Mouse (Mus musculus): ENCODE results near the gene Cbx5. TPM values are rescaled to one million over a fixed set of nuclear protein-coding genes. Genes with fewer than 3 reads are reported as not detected.

Cbx5 gene
- polyA plus RNA-seq, 1 experiment from 2014 or later: 233 TPM

GRCm38 (mm10) chr15:103228904-103229303, 10.7 kb downstream of the Cbx5 start:
- Histone ChIP-seq H3K4me3 (replicated peaks) (no peak overlapping the region), H3K27me3 (no peaks in the 10 kb centered on the region), H3K9ac (no peak overlapping the region), H3K4me1 (peaks cover 6% of the 10 kb centered on the region; the same call in 1 of the 2 replicates), H3K9me3 (no peaks in the 10 kb centered on the region), H3K36me3 (replicated peaks) (no peaks in the 10 kb centered on the region), H3K27ac (no peak overlapping the region), H3K4me2 (no peak overlapping the region)
- ATAC-seq (ENCODE audit: low FRiP score): no peak
- 67% methylated on average over 2 of the region's 2 CpGs for WGBS

GRCm38 (mm10) chr15:103227572-103227971, 12.0 kb downstream of the Cbx5 start:
- no peaks in the 10 kb centered on the region for H3K27me3 ChIP-seq
- no peak overlapping the region for H3K4me3 ChIP-seq (replicated peaks)
- H3K4me2 ChIP-seq: no peak overlapping the region
- 0 out of 2 replicates have a peak, but pooled peaks cover 4% of the 10 kb centered on the region for H3K36me3 ChIP-seq (replicated peaks)
- H3K4me1 ChIP-seq: peaks cover 6% of the 10 kb centered on the region; the same call in 1 of the 2 replicates
- no peaks in the 10 kb centered on the region for H3K9me3 ChIP-seq
- ATAC-seq (ENCODE audit: low FRiP score): no peak
- WGBS: 86% methylated on average over 2 of the region's 2 CpGs
- no peak overlapping the region for H3K27ac ChIP-seq
- no peak overlapping the region for H3K9ac ChIP-seq

GRCm38 (mm10) chr15:103227022-103227421, 12.6 kb downstream of the Cbx5 start:
- Histone ChIP-seq H3K36me3 (replicated peaks) (0 out of 2 replicates have a peak, but pooled peaks cover 7% of the 10 kb centered on the region), H3K27me3 (no peaks in the 10 kb centered on the region), H3K4me1 (peaks cover 6% of the 10 kb centered on the region; the same call in 1 of the 2 replicates), H3K4me3 (replicated peaks) (no peak overlapping the region), H3K9ac (no peak overlapping the region), H3K9me3 (no peaks in the 10 kb centered on the region), H3K4me2 (no peak overlapping the region), H3K27ac (no peak overlapping the region)
- no peak for ATAC-seq (ENCODE audit: low FRiP score)
- 69% methylated on average over 3 of the region's 3 CpGs for WGBS

GRCm38 (mm10) chr15:103224161-103224560, 15.5 kb downstream of the Cbx5 start:
- Histone ChIP-seq H3K4me2 (no peak overlapping the region), H3K9ac (no peak overlapping the region), H3K4me1 (peaks cover 14% of the 10 kb centered on the region), H3K9me3 (no peaks in the 10 kb centered on the region), H3K4me3 (replicated peaks) (no peak overlapping the region), H3K27me3 (no peaks in the 10 kb centered on the region), H3K36me3 (replicated peaks) (peaks cover 17% of the 10 kb centered on the region; the same call in 1 of the 2 replicates), H3K27ac (no peak overlapping the region)
- ATAC-seq (ENCODE audit: low FRiP score): no peak
- 86% methylated on average over 2 of the region's 2 CpGs for WGBS

GRCm38 (mm10) chr15:103221386-103221785, 18.2 kb downstream of the Cbx5 start:
- Histone ChIP-seq H3K36me3 (replicated peaks) (peaks cover 17% of the 10 kb centered on the region; the same call in 1 of the 2 replicates), H3K4me3 (replicated peaks) (no peak overlapping the region), H3K4me2 (no peak overlapping the region), H3K9me3 (no peaks in the 10 kb centered on the region), H3K27ac (0 out of 2 replicates have a peak overlapping the region, but pooled peaks have one; percentile 8), H3K9ac (no peak overlapping the region), H3K27me3 (no peaks in the 10 kb centered on the region), H3K4me1 (peaks cover 17% of the 10 kb centered on the region)
- ATAC-seq (ENCODE audit: low FRiP score): no peak
- WGBS: 90% methylated on average over 1 of the region's 1 CpGs

- peaks cover 17% of the 10 kb centered on the region; the same call in 1 of the 2 replicates for H3K36me3 ChIP-seq (replicated peaks)
- no peak overlapping the region for H3K4me2 ChIP-seq
- H3K27me3 ChIP-seq: no peaks in the 10 kb centered on the region
Observed at GRCm38 (mm10) chr15:103220785-103221184, 18.8 kb downstream of the Cbx5 start.

GRCm38 (mm10) chr15:103216052-103216451, 23.6 kb downstream of the Cbx5 start:
- ATAC-seq (ENCODE audit: low FRiP score): peak; percentile 10; the same call in 1 of the 2 replicates
- Histone ChIP-seq H3K4me2 (peak overlapping the region; percentile 56), H3K27ac (peak overlapping the region; percentile 96), H3K9ac (peak overlapping the region; percentile 47; the same call in 1 of the 2 replicates), H3K4me3 (replicated peaks) (peak overlapping the region; percentile 39; the same call in 1 of the 2 replicates), H3K4me1 (peaks cover 45% of the 10 kb centered on the region), H3K27me3 (no peaks in the 10 kb centered on the region), H3K9me3 (no peaks in the 10 kb centered on the region), H3K36me3 (replicated peaks) (peaks cover 25% of the 10 kb centered on the region)
- 12% methylated on average over 2 of the region's 2 CpGs for WGBS

More at GRCm38 (mm10) chr15:103220785-103221184, 18.8 kb downstream of the Cbx5 start:
- Histone ChIP-seq H3K9me3 (no peaks in the 10 kb centered on the region), H3K9ac (no peak overlapping the region), H3K4me1 (peaks cover 22% of the 10 kb centered on the region), H3K27ac (no peak overlapping the region), H3K4me3 (replicated peaks) (no peak overlapping the region)
- no peak for ATAC-seq (ENCODE audit: low FRiP score)
- WGBS: 83% methylated on average over 3 of the region's 3 CpGs

- peak; percentile 98 for ATAC-seq (ENCODE audit: low FRiP score)
- 0% methylated on average over 15 of the region's 15 CpGs for WGBS
- no peaks in the 10 kb centered on the region for H3K27me3 ChIP-seq
- H3K4me1 ChIP-seq: peaks cover 41% of the 10 kb centered on the region
- peak overlapping the region; percentile 96 for H3K27ac ChIP-seq
- H3K36me3 ChIP-seq (replicated peaks): peaks cover 29% of the 10 kb centered on the region
- no peaks in the 10 kb centered on the region for H3K9me3 ChIP-seq
- peak overlapping the region; percentile 56 for H3K4me2 ChIP-seq
- peak overlapping the region; percentile 39 for H3K4me3 ChIP-seq (replicated peaks)
- H3K9ac ChIP-seq: peak overlapping the region; percentile 44
Observed at GRCm38 (mm10) chr15:103214971-103215907, 24.4 kb downstream of the Cbx5 start.

- peak overlapping the region; percentile 29 for H3K4me3 ChIP-seq (replicated peaks)
- H3K27me3 ChIP-seq: no peaks in the 10 kb centered on the region
- no peak for ATAC-seq (ENCODE audit: low FRiP score)
- H3K9me3 ChIP-seq: no peaks in the 10 kb centered on the region
- peak overlapping the region; percentile 54 for H3K4me2 ChIP-seq
- WGBS: 6% methylated on average over 2 of the region's 2 CpGs
- peaks cover 41% of the 10 kb centered on the region for H3K4me1 ChIP-seq
- H3K27ac ChIP-seq: peak overlapping the region; percentile 79
- H3K9ac ChIP-seq: peak overlapping the region; percentile 46
- peaks cover 36% of the 10 kb centered on the region for H3K36me3 ChIP-seq (replicated peaks)
Observed at GRCm38 (mm10) chr15:103214149-103214548, 25.5 kb downstream of the Cbx5 start.

- peaks cover 77% of the 10 kb centered on the region for H3K36me3 ChIP-seq (replicated peaks)
- no peaks in the 10 kb centered on the region for H3K9me3 ChIP-seq
- no peak overlapping the region for H3K4me2 ChIP-seq
- H3K4me1 ChIP-seq: no peaks in the 10 kb centered on the region
- WGBS: 66% methylated on average over 2 of the region's 2 CpGs
- ATAC-seq (ENCODE audit: low FRiP score): no peak
- H3K27me3 ChIP-seq: no peaks in the 10 kb centered on the region
- no peak overlapping the region for H3K27ac ChIP-seq
- H3K9ac ChIP-seq: no peak overlapping the region
- H3K4me3 ChIP-seq (replicated peaks): no peak overlapping the region
Observed at GRCm38 (mm10) chr15:103205156-103205555, 34.5 kb downstream of the Cbx5 start.

- ATAC-seq (ENCODE audit: low FRiP score): no peak
- 78% methylated on average over 6 of the region's 6 CpGs for WGBS
- no peak overlapping the region for H3K4me2 ChIP-seq
- no peaks in the 10 kb centered on the region for H3K27me3 ChIP-seq
- H3K9ac ChIP-seq: no peak overlapping the region; the same call in 1 of the 2 replicates
- H3K36me3 ChIP-seq (replicated peaks): peaks cover 82% of the 10 kb centered on the region
- no peak overlapping the region for H3K4me3 ChIP-seq (replicated peaks)
- no peaks in the 10 kb centered on the region for H3K9me3 ChIP-seq
- H3K4me1 ChIP-seq: no peaks in the 10 kb centered on the region
- no peak overlapping the region for H3K27ac ChIP-seq
Observed at GRCm38 (mm10) chr15:103202088-103202793, 37.4 kb downstream of the Cbx5 start.

GRCm38 (mm10) chr15:103197785-103198184, 41.8 kb downstream of the Cbx5 start:
- no peak overlapping the region for H3K9ac ChIP-seq
- no peak overlapping the region for H3K27ac ChIP-seq

More at GRCm38 (mm10) chr15:103197785-103198184, 41.8 kb downstream of the Cbx5 start:
- Histone ChIP-seq H3K36me3 (replicated peaks) (peaks cover 82% of the 10 kb centered on the region), H3K4me1 (no peaks in the 10 kb centered on the region), H3K27me3 (no peaks in the 10 kb centered on the region), H3K9me3 (no peaks in the 10 kb centered on the region), H3K4me2 (no peak overlapping the region), H3K4me3 (replicated peaks) (no peak overlapping the region)
- WGBS: 74% methylated on average over 4 of the region's 4 CpGs
- no peak for ATAC-seq (ENCODE audit: low FRiP score)
